Mouse (Mus musculus): ENCODE measurements at regions not wholly inside any gene's neighbourhood (a gene's known extent, or its start where the extent isn't known, plus 50 kb on each side); places are given as distances from the start of the nearest gene placed in this dataset.

DNA sequence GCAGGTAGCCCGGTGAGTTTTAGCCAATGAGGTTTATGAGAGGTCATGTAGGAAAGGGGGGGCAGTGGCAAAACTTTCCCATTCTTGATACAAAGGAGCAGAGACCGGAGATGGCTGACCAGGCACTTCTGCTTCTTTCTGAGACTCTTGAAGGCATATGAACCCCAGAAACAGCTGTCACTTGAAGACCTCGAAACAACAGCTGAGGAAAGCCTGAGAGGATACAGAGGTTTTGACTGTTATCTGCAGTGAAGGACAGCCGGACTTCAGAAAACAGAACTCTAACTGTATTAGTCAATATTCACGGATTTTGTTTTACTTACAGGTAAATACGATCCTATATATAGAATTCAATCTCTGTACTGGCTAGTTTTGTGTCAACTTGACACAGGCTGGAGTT is 50.0 kb upstream of the Tiparp start:
- no peak for DNase-seq (ENCODE audit: low spot score in 2 of 2)

DNA sequence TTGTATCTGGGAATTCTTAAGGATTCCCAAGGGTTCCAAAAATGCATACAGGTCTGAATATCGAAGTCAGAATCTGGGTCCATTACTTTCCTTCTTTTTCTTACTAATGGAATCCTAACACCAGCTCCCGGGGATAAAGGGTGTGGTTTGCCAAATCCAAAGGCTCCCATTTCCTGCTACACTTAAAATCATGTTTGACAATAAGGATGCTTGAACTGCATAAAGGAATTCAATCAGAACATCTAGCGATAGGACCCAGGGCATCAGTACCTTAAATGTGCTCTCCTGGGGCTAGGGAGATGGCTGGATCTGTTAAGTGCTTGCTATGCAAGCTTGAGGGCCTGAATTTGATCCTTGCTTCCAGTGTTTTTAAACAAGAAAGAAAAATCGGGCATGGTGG is 51.1 kb upstream of the Tiparp start:
- DNase-seq (ENCODE audit: low spot score in 2 of 2) = no peak

DNA sequence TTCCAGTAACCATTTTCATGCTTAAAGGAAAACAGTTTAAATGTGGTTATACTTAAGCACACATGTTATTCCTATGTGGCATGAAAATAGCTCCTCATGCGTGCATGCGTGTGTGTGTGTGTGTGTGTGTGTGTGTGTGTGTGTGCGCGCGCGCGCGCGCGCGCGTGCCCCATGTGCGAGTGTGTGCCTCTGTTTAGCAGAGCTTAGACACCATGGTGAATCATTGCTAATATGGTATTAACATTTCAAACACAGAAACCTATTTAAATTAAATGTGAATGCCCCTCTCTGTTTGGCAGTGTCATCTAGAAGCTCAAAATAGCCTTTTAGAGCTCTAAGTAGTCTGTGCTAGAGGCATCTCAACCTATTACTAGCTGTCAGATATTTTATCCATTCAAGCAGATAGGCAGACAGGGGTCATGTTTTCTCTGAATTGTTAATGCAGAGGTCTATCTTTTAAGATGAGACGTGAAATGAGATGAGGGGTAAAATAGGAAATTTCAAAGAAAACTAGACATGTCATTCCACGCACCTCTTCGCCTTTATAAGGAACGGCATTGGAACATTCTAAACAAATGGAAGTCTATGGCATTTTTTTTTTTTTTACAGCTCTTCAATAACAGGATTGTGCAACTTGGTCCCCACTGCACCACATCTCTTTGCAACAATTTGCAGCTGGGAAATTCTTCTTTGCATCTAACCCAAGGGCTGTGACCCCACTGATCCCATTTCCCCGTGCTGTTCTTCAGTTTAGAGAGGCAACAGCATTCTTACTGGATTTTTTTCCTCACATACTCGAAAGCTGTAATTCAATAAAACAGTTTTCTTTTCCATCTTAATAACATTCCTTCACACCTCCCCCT is 51.9 kb upstream of the Tiparp start:
- DNase-seq (ENCODE audit: low spot score in 2 of 2) = no peak

DNA sequence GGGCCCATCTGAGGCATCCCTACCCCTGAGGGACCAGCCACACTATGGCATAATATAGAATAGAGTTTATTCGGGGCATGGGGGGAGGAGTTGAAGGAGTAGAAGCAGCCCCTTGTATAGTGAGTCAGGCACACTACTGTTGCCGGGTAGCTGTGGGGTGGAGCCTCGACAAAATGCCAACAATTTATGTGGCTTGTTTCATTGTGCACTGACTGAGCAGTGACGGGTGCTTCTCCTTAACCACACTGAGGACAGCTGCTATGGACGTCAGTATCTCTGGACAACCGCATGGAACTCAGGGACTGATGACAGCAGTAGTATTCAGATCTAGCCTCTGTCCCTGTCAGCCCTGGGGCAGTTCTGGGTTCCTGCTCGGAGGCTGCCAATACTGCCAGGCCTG is 53.6 kb upstream of the Tiparp start:
- DNase-seq (ENCODE audit: low spot score in 2 of 2) = no peak

DNA sequence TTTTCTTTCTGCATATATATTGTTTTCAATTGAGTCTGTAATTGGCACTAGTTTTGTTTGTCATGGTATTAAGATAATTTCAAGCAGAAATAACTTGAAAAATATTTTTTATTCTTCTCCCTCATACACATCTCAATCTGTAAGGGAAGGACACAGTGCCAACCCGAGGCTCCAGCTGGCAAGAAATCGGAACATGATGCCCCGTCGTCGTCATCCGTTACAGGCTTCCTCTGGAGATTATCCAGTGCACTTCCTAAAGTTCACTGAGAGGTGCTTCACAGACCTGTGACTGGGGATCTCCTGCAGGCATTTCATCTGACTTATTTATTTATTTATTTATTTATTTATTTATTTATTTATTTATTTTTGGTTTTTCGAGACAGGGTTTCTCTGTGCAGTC is 56.4 kb upstream of the Tiparp start:
- no peak for DNase-seq (ENCODE audit: low spot score in 2 of 2)

DNA sequence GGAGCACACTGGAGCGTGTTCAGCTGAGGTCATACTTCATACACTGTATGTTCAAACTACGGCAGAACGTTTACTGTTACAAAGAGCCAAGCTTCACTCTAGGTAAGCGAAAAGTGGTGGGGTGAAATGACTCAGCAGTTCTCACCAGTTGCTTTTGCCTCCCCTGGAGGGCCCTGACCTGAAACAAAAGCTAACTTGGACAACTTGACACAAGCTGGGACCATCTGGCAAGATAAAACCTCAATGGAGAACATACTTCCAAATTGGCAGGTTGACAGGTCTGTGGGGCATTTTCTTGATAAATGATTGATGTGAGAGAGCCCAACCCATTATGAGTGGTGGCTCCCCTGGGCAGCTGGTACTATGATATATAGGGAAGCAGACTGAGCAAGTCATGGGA is 59.0 kb upstream of the Tiparp start:
- no peak for DNase-seq (ENCODE audit: low spot score in 2 of 2)

DNA sequence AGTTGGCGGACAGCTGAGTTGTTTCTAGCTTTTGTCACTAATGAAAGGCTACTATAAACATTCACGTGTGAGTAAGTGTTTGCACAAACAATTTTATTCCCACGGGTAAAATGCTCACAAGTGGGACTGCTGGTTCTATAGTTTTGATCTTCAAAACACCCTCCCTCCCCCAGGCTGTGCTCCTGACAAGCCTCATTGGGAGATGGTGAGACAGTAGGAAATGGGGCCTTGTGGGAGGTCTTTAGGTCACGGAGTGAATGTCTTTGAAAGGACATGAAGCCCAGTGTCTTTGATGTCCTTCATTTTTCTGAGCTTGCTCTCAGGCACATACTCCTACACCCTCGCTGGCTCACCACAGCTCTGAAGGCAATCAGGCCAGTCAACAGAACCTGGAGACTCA is 63.4 kb upstream of the Tiparp start:
- DNase-seq (ENCODE audit: low spot score in 2 of 2) = no peak

DNA sequence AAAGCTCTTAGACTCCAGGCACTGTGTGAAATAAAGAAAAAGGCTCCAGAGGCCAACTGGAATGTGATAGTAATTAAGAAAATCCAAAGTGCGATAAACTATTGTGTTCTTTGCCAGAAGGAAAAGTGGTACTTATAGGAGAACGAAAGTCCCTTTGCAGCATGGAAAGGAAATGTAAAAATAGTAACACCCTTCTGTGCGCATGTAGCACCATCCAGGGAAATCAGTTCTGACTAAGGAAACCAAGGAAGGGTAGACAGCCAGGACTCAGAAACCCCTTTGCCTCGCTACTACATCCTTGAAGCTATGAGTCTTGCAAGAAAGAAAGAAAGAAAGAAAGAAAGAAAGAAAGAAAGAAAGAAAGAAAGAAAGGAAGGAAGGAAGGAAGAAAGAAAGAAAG is 67.3 kb upstream of the Tiparp start:
- DNase-seq (ENCODE audit: low spot score in 2 of 2) = no peak

DNA sequence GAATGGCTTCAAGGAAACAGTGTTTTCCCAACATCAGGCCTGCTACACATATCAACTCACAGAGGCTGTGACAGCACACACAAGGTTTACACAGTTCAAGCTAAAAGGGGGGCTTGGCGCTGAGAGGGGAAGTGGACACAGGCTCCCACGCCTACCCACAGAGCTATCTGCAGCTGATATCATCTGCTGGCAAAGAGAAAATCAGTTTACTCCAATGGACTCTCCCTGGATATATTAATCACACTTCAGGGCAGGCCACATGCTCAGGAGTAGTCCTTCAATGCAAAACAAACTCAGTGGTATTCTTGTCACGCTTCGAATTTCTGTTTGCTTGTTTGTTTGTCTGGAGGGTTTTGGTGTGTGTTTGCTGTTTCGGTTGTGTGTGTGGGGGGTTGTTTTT is 67.3 kb upstream of the Ssr3 start:
- DNase-seq (ENCODE audit: low spot score in 2 of 2) = no peak

DNA sequence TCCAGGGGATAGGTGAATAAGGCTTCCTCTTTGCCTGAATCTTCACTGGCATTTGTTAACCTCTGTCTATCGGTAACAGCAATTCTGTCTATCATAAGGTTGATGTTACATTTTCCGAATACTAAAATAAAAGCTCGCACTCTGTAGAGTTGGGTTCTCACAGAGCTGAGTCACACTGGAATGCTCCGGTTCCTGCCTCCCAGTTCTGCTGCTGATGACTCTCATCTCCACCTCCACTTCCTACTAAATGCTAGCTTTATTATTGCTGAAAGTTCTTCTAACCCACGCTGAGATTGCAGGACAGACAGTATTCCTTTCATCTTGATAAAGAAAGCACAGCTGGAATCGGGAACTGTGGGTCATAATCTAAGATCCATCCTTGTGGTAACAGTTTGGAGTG is 65.5 kb upstream of the Ssr3 start:
- no peak for DNase-seq (ENCODE audit: low spot score in 2 of 2)

DNA sequence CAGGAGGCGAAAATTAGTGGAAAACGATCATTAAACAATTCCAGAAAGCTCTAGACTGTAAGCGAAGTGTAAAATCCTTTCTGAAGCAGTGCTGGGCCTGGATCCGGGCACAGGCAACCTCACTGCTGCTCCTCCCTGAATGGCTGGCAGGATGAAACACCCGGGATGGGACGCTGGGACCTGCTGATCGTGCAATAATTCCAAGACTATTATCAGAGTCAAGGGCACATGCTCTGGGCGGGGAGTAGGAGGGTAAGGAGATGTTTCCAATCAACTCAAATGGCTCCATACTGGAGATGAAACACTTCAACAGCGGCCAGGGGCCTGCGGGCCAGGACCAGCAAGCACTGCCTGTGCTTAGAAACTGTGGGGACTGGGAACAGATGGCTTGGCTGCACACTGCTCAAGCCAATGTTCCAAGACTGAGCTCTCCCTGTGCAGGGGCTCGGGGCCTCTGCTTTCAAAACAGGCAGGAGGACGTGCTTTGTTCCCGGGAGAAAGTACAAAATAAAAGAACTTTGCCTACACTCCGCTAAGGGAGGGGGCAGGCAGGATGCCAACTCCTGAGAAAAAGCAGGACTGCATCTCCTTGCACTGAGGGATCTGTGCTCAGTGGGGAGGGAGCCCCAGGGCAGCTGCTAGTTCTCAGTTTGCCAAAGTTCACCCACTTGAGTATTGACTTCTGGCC is 63.3 kb upstream of the Ssr3 start:
- peak; percentile 48 to 54 for DNase-seq (ENCODE audit: low spot score in 2 of 2)

DNA sequence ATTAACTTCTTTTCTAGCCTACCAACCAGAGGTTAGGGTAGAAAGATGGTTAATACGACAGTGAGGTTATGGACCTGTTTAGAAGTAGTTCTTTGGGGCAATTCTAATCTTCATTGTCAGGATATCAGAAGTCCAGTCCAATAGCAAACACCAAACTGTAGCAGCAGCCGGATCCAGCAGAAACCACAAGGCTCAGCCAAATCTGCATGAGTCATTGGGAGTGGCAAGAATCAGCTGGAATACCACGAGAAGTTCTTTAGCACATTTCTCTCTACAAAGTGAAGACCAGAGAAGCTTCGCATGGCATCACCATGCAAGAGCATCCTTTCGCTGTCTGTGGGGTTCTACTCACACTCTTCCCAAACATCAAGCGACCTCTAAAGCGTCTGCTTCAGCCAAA is 61.9 kb upstream of the Ssr3 start:
- no peak for DNase-seq (ENCODE audit: low spot score in 2 of 2)

DNA sequence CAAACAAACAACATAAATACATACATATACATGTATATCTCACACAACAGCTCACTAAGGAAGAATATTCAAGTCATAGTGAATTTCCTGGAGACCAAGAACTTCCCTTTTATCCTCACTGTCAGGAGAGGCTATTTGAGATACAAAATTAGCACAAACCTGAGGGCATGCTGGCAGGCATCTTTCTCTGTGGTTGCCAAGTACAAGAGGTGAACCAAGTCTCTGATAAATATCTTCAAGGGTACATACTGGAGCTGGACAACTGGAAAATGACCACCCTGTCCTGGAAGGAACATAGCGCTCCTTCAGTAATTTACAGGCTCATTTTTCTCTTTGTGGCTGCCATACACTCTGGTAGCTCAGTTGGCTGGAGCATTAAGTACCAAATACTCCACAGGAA is 56.8 kb upstream of the Ssr3 start:
- DNase-seq (ENCODE audit: low spot score in 2 of 2) = no peak

DNA sequence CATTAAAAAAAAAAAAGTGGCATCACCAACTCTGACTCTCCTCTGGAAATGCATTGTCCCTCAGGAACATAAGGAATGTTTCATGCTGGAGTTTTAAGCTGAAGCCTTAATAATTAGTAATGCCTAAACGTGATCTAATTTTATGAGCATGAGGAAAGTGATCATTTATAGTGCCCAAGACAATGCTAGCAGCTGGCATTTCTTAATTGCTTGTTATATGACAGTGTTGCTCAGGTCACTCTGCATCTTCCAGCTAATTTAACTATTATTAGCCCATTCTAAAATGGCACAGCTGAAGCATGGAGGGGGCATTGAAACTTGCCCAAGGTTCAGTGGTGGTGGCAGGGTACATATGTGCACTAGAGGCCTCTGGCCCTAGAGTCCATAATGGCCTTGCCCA is 51.3 kb upstream of the Ssr3 start:
- no peak for DNase-seq (ENCODE audit: low spot score in 2 of 2)

DNA sequence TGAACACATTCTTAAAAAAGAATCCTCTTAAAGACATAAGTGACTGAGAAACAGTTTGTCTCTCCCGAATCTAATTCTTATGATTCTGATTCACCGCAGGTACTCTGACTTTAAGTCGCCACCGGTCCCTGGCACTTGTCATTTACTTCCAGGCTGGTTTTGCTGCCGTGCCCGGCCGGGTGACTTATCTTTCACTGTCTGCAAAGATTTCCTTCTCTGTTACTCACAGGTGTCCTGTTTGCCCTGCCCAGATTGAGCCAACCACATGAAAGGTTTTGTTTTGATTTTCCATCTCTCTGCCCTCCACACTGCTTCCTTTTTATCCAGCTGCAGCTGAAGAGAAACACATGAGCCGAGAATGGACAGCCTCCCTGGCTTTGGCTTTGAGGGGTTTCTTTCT is 50.5 kb upstream of the Ssr3 start:
- no peak for DNase-seq (ENCODE audit: low spot score in 2 of 2)

DNA sequence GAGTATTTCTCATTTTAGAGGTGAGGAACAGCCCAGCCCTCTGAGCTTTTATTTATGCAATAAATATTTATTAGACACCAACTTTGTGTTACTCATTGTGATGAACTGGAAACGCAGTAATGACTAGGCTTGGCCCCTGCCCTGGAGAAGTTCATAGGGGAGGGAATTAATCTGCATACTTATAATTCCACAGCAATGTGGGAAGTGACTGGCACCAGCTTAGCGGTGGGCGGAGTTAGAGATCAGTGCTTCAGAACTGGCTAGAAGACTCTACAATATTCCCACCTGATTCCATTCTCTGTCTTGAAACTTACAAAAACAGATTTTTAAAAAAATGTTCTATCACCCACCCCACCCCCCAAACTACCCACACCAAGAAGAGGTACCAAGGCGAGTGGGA is 49.8 kb upstream of the Ssr3 start:
- no peak for DNase-seq (ENCODE audit: low spot score in 2 of 2)
